Mouse (Mus musculus) lung, postnatal 0 days (tissue): ENCODE results near the gene Cadps2. TPM values are rescaled to one million over a fixed set of nuclear protein-coding genes. Genes with fewer than 3 reads are reported as not detected.

Source experiments
- ATAC-seq: fragments of 200-750 bp; cut with Nextera tagmentation; 2 replicates; pipeline ENCODE4 v1.8.0; 2017; ENCODE audit warnings: moderate library complexity
- DNase-seq: peaks from one replicate; pipeline ENCODE4 v3.0.0-alpha.2; 2016; ENCODE audit warnings: low spot score
- H3K27ac ChIP-seq: fragments of 300-500 bp; sonication (generic); 2 replicates; pipeline ENCODE4 v1.5.1; 2014; ENCODE audit warnings: antibody characterized with exemption, mild to moderate bottlenecking, low read length, mixed read lengths
- H3K27me3 ChIP-seq: fragments of 300-500 bp; sonication (generic); replicated peaks from 2 replicates; pipeline ENCODE4 v1.6.1; 2014; ENCODE audit warnings: low read length, mixed read lengths; ENCODE audit not compliant: insufficient read depth
- H3K36me3 ChIP-seq: fragments of 300-500 bp; sonication (generic); 2 replicates; pipeline ENCODE4 v1.6.1; 2014; ENCODE audit warnings: low read length, mixed read lengths; ENCODE audit not compliant: insufficient read depth
- H3K4me1 ChIP-seq: fragments of 300-500 bp; sonication (generic); 2 replicates; pipeline ENCODE4 v1.6.1; 2014; ENCODE audit warnings: antibody characterized with exemption, low read depth, low read length, mixed read lengths; ENCODE audit not compliant: insufficient read depth
- H3K4me2 ChIP-seq: fragments of 300-500 bp; sonication (generic); replicated peaks from 2 replicates; pipeline ENCODE4 v1.6.1; 2014; ENCODE audit warnings: low read depth, mild to moderate bottlenecking, low read length, moderate library complexity, mixed read lengths
- H3K4me3 ChIP-seq: fragments of 300-500 bp; sonication (generic); 2 replicates; pipeline ENCODE4 v1.5.1; 2014; ENCODE audit warnings: low read depth, low read length
- H3K9ac ChIP-seq: fragments of 300-500 bp; sonication (generic); replicated peaks from 2 replicates; pipeline ENCODE4 v1.6.1; 2014; ENCODE audit warnings: low read depth, mild to moderate bottlenecking
- H3K9me3 ChIP-seq: fragments of 300-500 bp; sonication (generic); 2 replicates; pipeline ENCODE4 v1.6.1; 2016; ENCODE audit warnings: low read length, mixed read lengths
- CTCF ChIP-seq: IDR thresholded peaks from 2 replicates; pipeline ENCODE4 v1.5.1; 2016; ENCODE audit warnings: antibody characterized with exemption, mild to moderate bottlenecking
- EP300 ChIP-seq: IDR thresholded peaks from 2 replicates; pipeline ENCODE4 v1.6.1; 2016; ENCODE audit warnings: antibody characterized with exemption, mild to moderate bottlenecking, control low read depth
- WGBS: fragments of 180-500 bp; shearing (Covaris S2); extraction: QIAGEN DNeasy Blood & Tissue Kit; methylation state at CpG from one replicate; pipeline ENCODE4 v1.1.7; 2014; 5-methylcytosine and 5-hydroxymethylcytosine counted together
- polyA plus RNA-seq: library from polyadenylated mRNA; unstranded; fragments of >200 nt; fragmentation: Nextera tagmentation; extraction: Ambion mirVana; gene quantifications from 2 replicates; pipeline ENCODE4 v1.2.1, GENCODE M21; 2015

The Cadps2 gene
- polyA plus RNA-seq, 1 experiment from 2014 or later, result 8.0 TPM

- no peak for TF ChIP-seq EP300
- no peak for TF ChIP-seq CTCF
- Histone ChIP-seq H3K27ac (no peak overlapping the region), H3K4me2 (no peak overlapping the region), H3K9me3 (no peaks in the 10 kb centered on the region), H3K36me3 (no peaks in the 10 kb centered on the region), H3K4me3 (no peak overlapping the region), H3K27me3 (no peaks in the 10 kb centered on the region), H3K9ac (no peak overlapping the region), H3K4me1 (no peaks in the 10 kb centered on the region)
- DNase-seq (no peak), ATAC-seq (no peak)
- WGBS, result 79% methylated on average over 4 of the region's 4 CpGs
Measured at GRCm38 (mm10) chr6:23288752-23289151, 550.5 kb downstream of the Cadps2 start.

GRCm38 (mm10) chr6:23281514-23281820 lies 557.8 kb downstream of the Cadps2 start:
- Histone ChIP-seq H3K27ac (no peak overlapping the region), H3K4me2 (no peak overlapping the region), H3K9ac (no peak overlapping the region), H3K27me3 (no peaks in the 10 kb centered on the region), H3K36me3 (no peaks in the 10 kb centered on the region), H3K4me3 (no peak overlapping the region), H3K4me1 (no peaks in the 10 kb centered on the region), H3K9me3 (no peaks in the 10 kb centered on the region)
- no peak for DNase-seq
- 62% methylated on average over 9 of the region's 9 CpGs for WGBS
- TF ChIP-seq EP300 (no peak), CTCF (no peak)
- no peak for ATAC-seq

- DNase-seq (no peak), ATAC-seq (no peak)
- no peak overlapping the region for H3K4me2 ChIP-seq
- no peak for TF ChIP-seq EP300
- no peak for TF ChIP-seq CTCF
- H3K27me3 ChIP-seq, result no peaks in the 10 kb centered on the region
- no peak overlapping the region for H3K9ac ChIP-seq
- H3K9me3 ChIP-seq, result no peaks in the 10 kb centered on the region
- H3K36me3 ChIP-seq, result no peaks in the 10 kb centered on the region
- no peaks in the 10 kb centered on the region for H3K4me1 ChIP-seq
- no peak overlapping the region for H3K4me3 ChIP-seq
- H3K27ac ChIP-seq, result no peak overlapping the region
- 58% methylated on average over 15 of the region's 15 CpGs for WGBS
Measured at GRCm38 (mm10) chr6:23280811-23281513, 558.3 kb downstream of the Cadps2 start.

- 78% methylated on average over 4 of the region's 4 CpGs for WGBS
- ATAC-seq, result no peak
Measured at GRCm38 (mm10) chr6:23273483-23273882, 565.7 kb downstream of the Cadps2 start.

GRCm38 (mm10) chr6:23272979-23273378 lies 566.2 kb downstream of the Cadps2 start:
- Histone ChIP-seq H3K27me3 (0 out of 2 replicates have a peak, but pooled peaks cover 4% of the 10 kb centered on the region), H3K9me3 (no peaks in the 10 kb centered on the region), H3K36me3 (no peaks in the 10 kb centered on the region), H3K27ac (no peak overlapping the region), H3K4me3 (no peak overlapping the region), H3K4me2 (no peak overlapping the region), H3K4me1 (no peaks in the 10 kb centered on the region), H3K9ac (no peak overlapping the region)
- no peak for DNase-seq
- TF ChIP-seq EP300 (no peak), CTCF (no peak)
- ATAC-seq, result no peak
- 14% methylated on average over 11 of the region's 11 CpGs for whole genome bisulfite sequencing

More at GRCm38 (mm10) chr6:23273483-23273882, 565.7 kb downstream of the Cadps2 start:
- no peak overlapping the region for H3K27ac ChIP-seq
- no peak for DNase-seq
- TF ChIP-seq CTCF, result no peak
- TF ChIP-seq EP300, result no peak
- H3K36me3 ChIP-seq, result no peaks in the 10 kb centered on the region
- no peak overlapping the region for H3K4me2 ChIP-seq
- no peak overlapping the region for H3K9ac ChIP-seq
- 0 out of 2 replicates have a peak, but pooled peaks cover 4% of the 10 kb centered on the region for H3K27me3 ChIP-seq
- no peaks in the 10 kb centered on the region for H3K9me3 ChIP-seq
- H3K4me1 ChIP-seq, result no peaks in the 10 kb centered on the region
- no peak overlapping the region for H3K4me3 ChIP-seq

- TF ChIP-seq EP300 (no peak), CTCF (no peak)
- no peaks in the 10 kb centered on the region for H3K9me3 ChIP-seq
- H3K9ac ChIP-seq, result no peak overlapping the region
- H3K27me3 ChIP-seq, result 0 out of 2 replicates have a peak, but pooled peaks cover 4% of the 10 kb centered on the region
- H3K4me3 ChIP-seq, result no peak overlapping the region
- H3K36me3 ChIP-seq, result no peaks in the 10 kb centered on the region
- no peaks in the 10 kb centered on the region for H3K4me1 ChIP-seq
- no peak for DNase-seq
- no peak overlapping the region for H3K4me2 ChIP-seq
- H3K27ac ChIP-seq, result no peak overlapping the region
- WGBS, result 38% methylated on average over 7 of the region's 7 CpGs
- ATAC-seq, result no peak
Measured at GRCm38 (mm10) chr6:23272542-23272941, 566.7 kb downstream of the Cadps2 start.

GRCm38 (mm10) chr6:23260738-23261050 lies 578.5 kb downstream of the Cadps2 start:
- Histone ChIP-seq H3K27me3 (peaks cover 52% of the 10 kb centered on the region), H3K4me2 (no peak overlapping the region)
- 5% methylated on average over 9 of the region's 9 CpGs for WGBS

More at GRCm38 (mm10) chr6:23260738-23261050, 578.5 kb downstream of the Cadps2 start:
- TF ChIP-seq EP300 (no peak), CTCF (no peak)
- no peak overlapping the region for H3K27ac ChIP-seq
- no peak overlapping the region for H3K4me3 ChIP-seq
- no peak for DNase-seq
- H3K4me1 ChIP-seq, result no peaks in the 10 kb centered on the region
- no peak for ATAC-seq
- no peaks in the 10 kb centered on the region for H3K9me3 ChIP-seq
- H3K9ac ChIP-seq, result no peak overlapping the region
- no peaks in the 10 kb centered on the region for H3K36me3 ChIP-seq
